Mouse (Mus musculus) intestine, postnatal 0 days (tissue): ENCODE measurements at regions not wholly inside any gene's neighbourhood (a gene's known extent, or its start where the extent isn't known, plus 50 kb on each side); places are given as distances from the start of the nearest gene placed in this dataset.

ENCODE experiments used
- ATAC-seq: fragments of 200-750 bp; cut with Nextera tagmentation; 2 replicates; pipeline ENCODE4 v1.8.0; 2017; ENCODE audit warnings: mild to moderate bottlenecking, moderate TSS enrichment, moderate library complexity
- H3K27ac ChIP-seq: fragments of 300-500 bp; sonication (generic); 2 replicates; pipeline ENCODE4 v1.5.1; 2014; ENCODE audit warnings: mild to moderate bottlenecking, low read depth, low read length, moderate library complexity
- H3K27me3 ChIP-seq: fragments of 300-500 bp; sonication (generic); replicated peaks from 2 replicates; pipeline ENCODE4 v1.6.1; 2014; ENCODE audit warnings: low read length, mixed read lengths; ENCODE audit not compliant: control insufficient read depth, insufficient read depth
- H3K36me3 ChIP-seq: fragments of 300-500 bp; sonication (generic); 2 replicates; pipeline ENCODE4 v1.6.1; 2014; ENCODE audit warnings: mild to moderate bottlenecking, moderate library complexity; ENCODE audit not compliant: control insufficient read depth, insufficient read depth
- H3K4me1 ChIP-seq: fragments of 300-500 bp; sonication (generic); replicated peaks from 2 replicates; pipeline ENCODE4 v1.6.1; 2014; ENCODE audit warnings: antibody characterized with exemption, low read length, mixed read lengths; ENCODE audit not compliant: control insufficient read depth, insufficient read depth
- H3K4me2 ChIP-seq: fragments of 300-500 bp; sonication (generic); replicated peaks from 2 replicates; pipeline ENCODE4 v1.6.1; 2014; ENCODE audit warnings: low read depth, mild to moderate bottlenecking, moderate library complexity
- H3K4me3 ChIP-seq: fragments of 300-500 bp; sonication (generic); 2 replicates; pipeline ENCODE4 v1.5.1; 2014; ENCODE audit warnings: low read depth, low read length
- H3K9ac ChIP-seq: fragments of 300-500 bp; sonication (generic); 2 replicates; pipeline ENCODE4 v1.6.1; 2014; ENCODE audit warnings: mild to moderate bottlenecking, low read depth, low read length
- H3K9me3 ChIP-seq: fragments of 300-500 bp; sonication (generic); 2 replicates; pipeline ENCODE4 v1.6.1; 2016; ENCODE audit warnings: mixed run types; ENCODE audit not compliant: control insufficient read depth
- CTCF ChIP-seq: sonication (generic); IDR thresholded peaks from 2 replicates; pipeline ENCODE4 v1.5.1; 2016; ENCODE audit warnings: low read depth, mild to moderate bottlenecking, control low read depth, antibody characterized with exemption, moderate library complexity
- WGBS: fragments of 180-500 bp; shearing (Covaris S2); extraction: QIAGEN DNeasy Blood & Tissue Kit; methylation state at CpG from one replicate; pipeline ENCODE4 v1.1.7; 2014; 5-methylcytosine and 5-hydroxymethylcytosine counted together

GRCm38 (mm10) chr2:159725158-159726076 lies 608.5 kb downstream of the Gm826 start:
- no peak overlapping the region for H3K4me3 ChIP-seq
- 35% methylated on average over 7 of the region's 7 CpGs for WGBS
- H3K27me3 ChIP-seq = no peaks in the 10 kb centered on the region
- H3K4me2 ChIP-seq = no peak overlapping the region
- ATAC-seq = no peak
- no peak for TF ChIP-seq CTCF
- no peaks in the 10 kb centered on the region for H3K36me3 ChIP-seq
- no peaks in the 10 kb centered on the region for H3K4me1 ChIP-seq
- no peak overlapping the region for H3K27ac ChIP-seq
- no peak overlapping the region for H3K9ac ChIP-seq
- H3K9me3 ChIP-seq = no peaks in the 10 kb centered on the region

DNA sequence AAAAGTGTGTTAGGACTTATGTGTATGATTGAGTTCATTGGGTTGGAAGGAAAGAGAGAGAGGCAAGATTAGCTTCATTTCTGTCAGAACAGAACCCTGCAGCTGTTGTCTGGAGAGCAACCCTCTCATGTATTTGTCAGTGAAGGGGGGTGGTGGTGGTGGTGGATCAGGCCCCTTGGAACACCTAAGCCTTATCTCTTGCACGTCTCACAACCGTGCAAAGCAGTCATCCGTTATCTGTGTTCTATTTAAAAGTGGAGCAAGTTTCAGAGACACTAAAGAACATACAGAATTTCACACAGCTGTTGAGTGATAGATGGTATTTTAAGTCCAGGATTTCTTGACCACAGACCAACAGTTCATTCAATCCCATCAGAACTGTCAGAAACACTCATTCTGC lies 604.7 kb downstream of the Gm826 start:
- no peak for TF ChIP-seq CTCF
- H3K36me3 ChIP-seq = no peaks in the 10 kb centered on the region
- WGBS = 50% methylated on average over 3 of the region's 3 CpGs
- no peak overlapping the region for H3K27ac ChIP-seq
- H3K4me1 ChIP-seq = no peaks in the 10 kb centered on the region
- H3K27me3 ChIP-seq = no peaks in the 10 kb centered on the region
- H3K9ac ChIP-seq = no peak overlapping the region
- H3K4me2 ChIP-seq = no peak overlapping the region
- no peak for ATAC-seq
- no peaks in the 10 kb centered on the region for H3K9me3 ChIP-seq
- no peak overlapping the region for H3K4me3 ChIP-seq

- no peak overlapping the region for H3K9ac ChIP-seq
- no peak for TF ChIP-seq CTCF
- 57% methylated on average over 8 of the region's 8 CpGs for WGBS
Measured at GRCm38 (mm10) chr2:159730221-159730620, 603.7 kb downstream of the Gm826 start.

DNA sequence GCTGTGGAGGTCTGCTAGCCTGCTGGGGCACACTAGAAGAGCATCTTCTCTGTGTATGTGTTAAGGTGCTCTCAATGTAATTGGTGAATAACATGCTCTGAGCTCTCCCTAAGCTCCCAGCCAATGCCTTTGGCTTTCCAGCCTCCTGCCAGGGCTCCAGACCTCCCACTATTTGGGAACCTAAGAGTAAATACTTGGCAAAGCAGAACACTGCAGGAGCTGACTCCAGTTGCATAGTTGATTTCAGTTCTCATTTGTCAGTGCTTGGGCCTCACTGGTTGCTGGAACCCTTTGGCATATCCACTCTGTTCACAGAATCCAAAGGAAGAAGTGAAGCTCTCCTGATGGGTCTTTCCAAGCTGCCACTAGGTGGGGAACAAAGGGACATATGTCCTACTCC lies 602.7 kb downstream of the Gm826 start:
- H3K36me3 ChIP-seq = no peaks in the 10 kb centered on the region
- no peaks in the 10 kb centered on the region for H3K27me3 ChIP-seq
- H3K9me3 ChIP-seq = no peaks in the 10 kb centered on the region
- H3K4me2 ChIP-seq = no peak overlapping the region
- H3K4me3 ChIP-seq = no peak overlapping the region
- no peak for ATAC-seq
- no peak overlapping the region for H3K27ac ChIP-seq
- H3K9ac ChIP-seq = no peak overlapping the region
- no peaks in the 10 kb centered on the region for H3K4me1 ChIP-seq
- no peak for TF ChIP-seq CTCF

More at GRCm38 (mm10) chr2:159730221-159730620, 603.7 kb downstream of the Gm826 start:
- H3K27me3 ChIP-seq = no peaks in the 10 kb centered on the region
- no peak overlapping the region for H3K4me3 ChIP-seq
- no peak for ATAC-seq
- H3K4me2 ChIP-seq = no peak overlapping the region
- H3K27ac ChIP-seq = no peak overlapping the region
- H3K9me3 ChIP-seq = no peaks in the 10 kb centered on the region
- no peaks in the 10 kb centered on the region for H3K4me1 ChIP-seq
- no peaks in the 10 kb centered on the region for H3K36me3 ChIP-seq

DNA sequence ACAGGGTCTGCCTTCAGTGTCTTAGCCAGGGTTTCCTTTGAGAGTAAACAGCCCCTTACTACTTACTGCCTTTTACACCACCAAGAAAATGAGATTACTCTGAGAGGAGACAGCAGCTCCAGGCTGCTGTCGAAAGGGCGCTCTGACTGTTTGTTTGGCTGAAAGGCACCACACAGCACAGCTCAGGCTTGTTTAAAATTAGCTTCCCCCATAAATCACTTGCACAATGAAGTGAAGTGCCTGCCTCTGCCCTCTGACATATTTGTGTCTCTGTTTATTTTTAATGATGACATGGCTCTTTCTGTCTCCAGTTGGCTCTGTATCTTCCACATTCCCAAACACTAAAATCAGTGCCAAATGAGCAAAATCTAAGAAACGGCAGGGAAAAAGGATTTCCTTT lies 601.5 kb downstream of the Gm826 start:
- H3K4me3 ChIP-seq = no peak overlapping the region
- H3K9me3 ChIP-seq = no peaks in the 10 kb centered on the region
- no peaks in the 10 kb centered on the region for H3K4me1 ChIP-seq
- no peak for TF ChIP-seq CTCF
- H3K27ac ChIP-seq = no peak overlapping the region
- no peaks in the 10 kb centered on the region for H3K27me3 ChIP-seq
- H3K4me2 ChIP-seq = no peak overlapping the region
- no peak for ATAC-seq
- no peaks in the 10 kb centered on the region for H3K36me3 ChIP-seq
- H3K9ac ChIP-seq = no peak overlapping the region
- WGBS = 30% methylated on average over 3 of the region's 3 CpGs

GRCm38 (mm10) chr2:159734576-159734975 lies 599.4 kb downstream of the Gm826 start:
- H3K4me2 ChIP-seq = no peak overlapping the region

More at GRCm38 (mm10) chr2:159734576-159734975, 599.4 kb downstream of the Gm826 start:
- no peak for TF ChIP-seq CTCF
- no peaks in the 10 kb centered on the region for H3K27me3 ChIP-seq
- no peaks in the 10 kb centered on the region for H3K9me3 ChIP-seq
- H3K4me3 ChIP-seq = no peak overlapping the region
- 77% methylated on average over 5 of the region's 5 CpGs for WGBS
- no peak for ATAC-seq
- no peaks in the 10 kb centered on the region for H3K4me1 ChIP-seq
- H3K27ac ChIP-seq = no peak overlapping the region
- no peak overlapping the region for H3K9ac ChIP-seq
- H3K36me3 ChIP-seq = no peaks in the 10 kb centered on the region
